Mouse (Mus musculus) midbrain, embryonic 10.5 days (tissue): Measurements from ENCODE around the gene Car5b. TPM values are rescaled to one million over a fixed set of nuclear protein-coding genes. Genes with fewer than 3 reads are reported as not detected.

Experiments
- DNase-seq: peaks from one replicate; pipeline ENCODE4 v3.0.0-alpha.2; 2017; ENCODE audit warnings: low spot score
- H3K27ac ChIP-seq: fragments of 300-500 bp; sonication (generic); replicated peaks from 2 replicates; pipeline ENCODE4 v1.5.1; 2016; ENCODE audit warnings: mild to moderate bottlenecking
- H3K27me3 ChIP-seq: fragments of 300-500 bp; sonication (generic); 2 replicates; pipeline ENCODE4 v1.6.1; 2016; ENCODE audit warnings: low read depth, mild to moderate bottlenecking; ENCODE audit not compliant: poor library complexity, severe bottlenecking
- H3K36me3 ChIP-seq: fragments of 300-500 bp; sonication (generic); 2 replicates; pipeline ENCODE4 v1.6.1; 2016; ENCODE audit warnings: mild to moderate bottlenecking, moderate library complexity
- H3K4me1 ChIP-seq: fragments of 300-500 bp; sonication (generic); 2 replicates; pipeline ENCODE4 v1.6.1; 2016
- H3K4me3 ChIP-seq: fragments of 300-500 bp; sonication (generic); 2 replicates; pipeline ENCODE4 v1.5.1; 2016; ENCODE audit warnings: mild to moderate bottlenecking, moderate library complexity
- H3K9me3 ChIP-seq: fragments of 300-500 bp; sonication (generic); replicated peaks from 2 replicates; pipeline ENCODE4 v1.6.1; 2016; ENCODE audit warnings: mild to moderate bottlenecking
- WGBS: fragments of 180-500 bp; shearing (Covaris S2); methylation state at CpG from one replicate; pipeline ENCODE4 v1.1.7; 2016; 5-methylcytosine and 5-hydroxymethylcytosine counted together
- polyA plus RNA-seq: library from polyadenylated mRNA; unstranded; fragments of >200 nt; fragmentation: Nextera tagmentation; extraction: Ambion mirVana; gene quantifications from 2 replicates; pipeline ENCODE4 v1.2.1, GENCODE M21; 2016

Gene Car5b
- polyA plus RNA-seq, 1 experiment from 2014 or later: 0.42 TPM

GRCm38 (mm10) chrX:163951618-163952017, 76.2 kb downstream of the Car5b start:
- peaks cover 75% of the 10 kb centered on the region for H3K27me3 ChIP-seq
- H3K36me3 ChIP-seq: peaks cover 93% of the 10 kb centered on the region
- no peaks in the 10 kb centered on the region for H3K4me1 ChIP-seq
- WGBS: 89% methylated on average over 1 of the region's 1 CpGs
- no peaks in the 10 kb centered on the region for H3K9me3 ChIP-seq
- no peak for DNase-seq
- H3K27ac ChIP-seq: no peak overlapping the region
- no peak overlapping the region for H3K4me3 ChIP-seq

- peaks cover 77% of the 10 kb centered on the region for H3K27me3 ChIP-seq
- H3K36me3 ChIP-seq: peaks cover 85% of the 10 kb centered on the region
- 89% methylated on average over 3 of the region's 3 CpGs for WGBS
Measured at GRCm38 (mm10) chrX:163944381-163944780, 83.4 kb downstream of the Car5b start.

GRCm38 (mm10) chrX:163938587-163938986, 89.2 kb downstream of the Car5b start:
- H3K36me3 ChIP-seq: peaks cover 60% of the 10 kb centered on the region
- no peak overlapping the region for H3K4me3 ChIP-seq
- H3K4me1 ChIP-seq: no peaks in the 10 kb centered on the region
- H3K9me3 ChIP-seq: no peaks in the 10 kb centered on the region
- DNase-seq: no peak
- WGBS: 88% methylated on average over 6 of the region's 6 CpGs
- H3K27me3 ChIP-seq: peaks cover 80% of the 10 kb centered on the region
- no peak overlapping the region for H3K27ac ChIP-seq

More at GRCm38 (mm10) chrX:163944381-163944780, 83.4 kb downstream of the Car5b start:
- no peak for DNase-seq
- H3K27ac ChIP-seq: no peak overlapping the region
- no peak overlapping the region for H3K4me3 ChIP-seq
- H3K9me3 ChIP-seq: no peaks in the 10 kb centered on the region
- no peaks in the 10 kb centered on the region for H3K4me1 ChIP-seq

- peaks cover 26% of the 10 kb centered on the region for H3K36me3 ChIP-seq
- 86% methylated on average over 8 of the region's 8 CpGs for WGBS
- H3K9me3 ChIP-seq: no peaks in the 10 kb centered on the region
- H3K27ac ChIP-seq: no peak overlapping the region
- H3K4me3 ChIP-seq: no peak overlapping the region
- peaks cover 84% of the 10 kb centered on the region for H3K27me3 ChIP-seq
- no peaks in the 10 kb centered on the region for H3K4me1 ChIP-seq
- DNase-seq: no peak
Measured at GRCm38 (mm10) chrX:163934731-163935130, 93.1 kb downstream of the Car5b start.

- no peak for DNase-seq
- Histone ChIP-seq H3K9me3 (no peaks in the 10 kb centered on the region), H3K4me1 (no peaks in the 10 kb centered on the region), H3K27me3 (peaks cover 75% of the 10 kb centered on the region), H3K4me3 (no peak overlapping the region), H3K36me3 (no peaks in the 10 kb centered on the region), H3K27ac (no peak overlapping the region)
Measured at GRCm38 (mm10) chrX:163929550-163929949, 98.2 kb downstream of the Car5b start.

Other genes with a start within 250 kb of the Car5b start
- 30.7 and 32.0 TPM in 2 replicates for gene Ap1s2, start 119.0 kb downstream of the Car5b start, polyA plus RNA-seq
- gene Zrsr2, start 69.3 kb downstream of the Car5b start, polyA plus RNA-seq: 62.6 and 64.4 TPM in 2 replicates
- gene Siah1b, start 48.5 kb upstream of the Car5b start, polyA plus RNA-seq: 44.5 and 49.8 TPM in 2 replicates
- gene Cltrn, start 60.8 kb upstream of the Car5b start, polyA plus RNA-seq: 0.14 and 0.51 TPM in 2 replicates
- gene Ace2, start 111.3 kb upstream of the Car5b start, polyA plus RNA-seq: 0.09 and 0.36 TPM in 2 replicates
- gene Bmx, start 230.2 kb upstream of the Car5b start, polyA plus RNA-seq: 0.15 and 0.43 TPM in 2 replicates
- 7.7 and 9.4 TPM in 2 replicates for gene Pir, start 241.4 kb upstream of the Car5b start, polyA plus RNA-seq